ENCODE assay signal across 10 mouse cellular contexts in genomic region chr2:69584117-69584933, GRCm38 (mm10). TPM values are rescaled to one million over a fixed set of nuclear protein-coding genes. Genes with fewer than 3 reads are reported as not detected.
DNase-seq lines count a peak whose midpoint lies in the region; ATAC-seq and TF ChIP-seq lines count a peak whose summit lies in the region.
"Had no signal": no experiment of that assay in that cellular context is flagged by ENCODE, and none has a peak within 500 bp of the region (broad histone marks: within the 10 kb centered on the region; RNA-seq: fewer than 3 reads in every experiment).

No protein-coding gene starts in this region.

- TF ChIP-seq CTCF in gastrocnemius, adult 2 months (IDR thresholded peaks at IDR 0.05) = no peak

- 5% methylated on average over 20 of the region's 20 CpGs for WGBS in hindbrain, embryonic 10.5 days
- 2% methylated on average over 20 of the region's 20 CpGs for WGBS in midbrain, embryonic 14.5 days

- intact Hi-C loops in gastrocnemius, adult 2 months (cut with DNase I) = no loop called here

- H3K9ac ChIP-seq in midbrain, embryonic 14.5 days (replicated peaks; ENCODE audit: low read length) = no peak overlapping the region

- DNase-seq in gastrocnemius, adult 2 months = no peak
- no peak for DNase-seq in gastrocnemius, postnatal 25 days
- peak; percentile 55 for DNase-seq in hindbrain, embryonic 10.5 days (ENCODE audit: low spot score)
- DNase-seq in midbrain, embryonic 14.5 days = peak; percentile 64
- DNase-seq in adrenal gland, postnatal 4 days (ENCODE audit: low spot score in 2 of 2) = no peak
- DNase-seq in cerebellum, postnatal 10 days = no peak
- DNase-seq in cerebellum, postnatal 14 days = no peak
- DNase-seq: gastrocnemius, postnatal 10 days; right cerebral cortex, adult 18-20 months had no signal

- peaks cover 67% of the 10 kb centered on the region for H3K27me3 ChIP-seq in hindbrain, embryonic 10.5 days (ENCODE audit: insufficient read depth, poor library complexity, severe bottlenecking)
- peaks cover 32% of the 10 kb centered on the region for H3K27me3 ChIP-seq in midbrain, embryonic 14.5 days (ENCODE audit: control insufficient read depth, insufficient read depth, low read length)

- peak overlapping the region; percentile 45 for H3K4me3 ChIP-seq in gastrocnemius, adult 2 months
- peak overlapping the region; percentile 88 for H3K4me3 ChIP-seq in hindbrain, embryonic 10.5 days
- peak overlapping the region; percentile 63 for H3K4me3 ChIP-seq in midbrain, embryonic 14.5 days (replicated peaks; ENCODE audit: low read depth, low read length)

- H3K4me1 ChIP-seq in hindbrain, embryonic 10.5 days (replicated peaks) = peaks cover 39% of the 10 kb centered on the region
- H3K4me1 ChIP-seq in midbrain, embryonic 14.5 days (ENCODE audit: control insufficient read depth, insufficient read depth, low read length) = peaks cover 19% of the 10 kb centered on the region

- no peaks in the 10 kb centered on the region for H3K9me3 ChIP-seq in hindbrain, embryonic 10.5 days
- no peaks in the 10 kb centered on the region for H3K9me3 ChIP-seq in midbrain, embryonic 14.5 days (ENCODE audit: control insufficient read depth, low read length)

- H3K27ac ChIP-seq in gastrocnemius, adult 2 months = no peak overlapping the region
- peak overlapping the region; percentile 89; the same call in 1 of the 2 replicates for H3K27ac ChIP-seq in hindbrain, embryonic 10.5 days
- H3K27ac ChIP-seq in midbrain, embryonic 14.5 days (replicated peaks; ENCODE audit: low read depth, low read length) = no peak overlapping the region

- no peaks in the 10 kb centered on the region for H3K36me3 ChIP-seq in hindbrain, embryonic 10.5 days
- no peaks in the 10 kb centered on the region for H3K36me3 ChIP-seq in midbrain, embryonic 14.5 days (ENCODE audit: control insufficient read depth, insufficient read depth, low read length)

- H3K4me2 ChIP-seq in midbrain, embryonic 14.5 days (ENCODE audit: low read length) = peak overlapping the region; percentile 98

- peak; percentile 53; the same call in 1 of the 2 replicates for ATAC-seq in common myeloid progenitor, adult 5-6 weeks (replicated peaks; ENCODE audit: low read depth, poor library complexity, severe bottlenecking)
- ATAC-seq in midbrain, embryonic 14.5 days (ENCODE audit: low FRiP score, low TSS enrichment) = no peak

RNA-seq across cellular contexts. Expression of gene Lrp2, which starts 1.5 kb away (rescaled TPM):
- total RNA-seq in gastrocnemius, adult 2 months (2021) = not detected
- not detected for total RNA-seq in gastrocnemius, postnatal 25 days (2021)
- not detected in 2 replicates for total RNA-seq in common myeloid progenitor, adult 5-6 weeks (2017)
- 1.8 and 2.0 TPM in 2 replicates for polyA plus RNA-seq in hindbrain, embryonic 10.5 days (2016; fragmentation: Nextera tagmentation; extraction: Ambion mirVana)
- 1.9 and 2.9 TPM in 2 replicates for polyA plus RNA-seq in midbrain, embryonic 14.5 days (2014; fragmentation: Nextera tagmentation; extraction: Ambion mirVana)
- 10 to 100 TPM in 1 of 2 experiments, 1 to 10 TPM in 1; 2.0 to 40.1 TPM for total RNA-seq in adrenal gland, postnatal 4 days (2021)

Comparison
In these comparisons a context has a peak if more than half of its experiments do, and no peak if none do; other contexts are left out.
1. DNase-seq: peak in hindbrain, embryonic 10.5 days (single experiment) and midbrain, embryonic 14.5 days (single experiment); none in gastrocnemius, adult 2 months (single experiment), gastrocnemius, postnatal 25 days (single experiment), adrenal gland, postnatal 4 days (0 of 2), cerebellum, postnatal 10 days (0 of 2) and cerebellum, postnatal 14 days (0 of 2).
2. Peak in every context shown above with its lines, with median percentiles within 50 percentile points of each other: H3K4me3 ChIP-seq.